Mouse (Mus musculus) adrenal gland, postnatal 4 days (tissue): ENCODE data around the gene Kit. TPM values are rescaled to one million over a fixed set of nuclear protein-coding genes. Genes with fewer than 3 reads are reported as not detected.

ENCODE experiments used
- DNase-seq, 2 experiments: peaks; one replicate each; pipeline ENCODE4 v3.0.0; 2021 to 2022; ENCODE audit warnings: low spot score in 2 of 2, mixed read lengths in 2 of 2
- total RNA-seq, 2 experiments: library from RNA; stranded (reverse); gene quantifications; 2 replicates each; pipeline ENCODE4 v1.2.3; 2021

Kit gene
- total RNA-seq, 2 experiments from 2014 or later: 25.1 to 28.7 TPM

DNA sequence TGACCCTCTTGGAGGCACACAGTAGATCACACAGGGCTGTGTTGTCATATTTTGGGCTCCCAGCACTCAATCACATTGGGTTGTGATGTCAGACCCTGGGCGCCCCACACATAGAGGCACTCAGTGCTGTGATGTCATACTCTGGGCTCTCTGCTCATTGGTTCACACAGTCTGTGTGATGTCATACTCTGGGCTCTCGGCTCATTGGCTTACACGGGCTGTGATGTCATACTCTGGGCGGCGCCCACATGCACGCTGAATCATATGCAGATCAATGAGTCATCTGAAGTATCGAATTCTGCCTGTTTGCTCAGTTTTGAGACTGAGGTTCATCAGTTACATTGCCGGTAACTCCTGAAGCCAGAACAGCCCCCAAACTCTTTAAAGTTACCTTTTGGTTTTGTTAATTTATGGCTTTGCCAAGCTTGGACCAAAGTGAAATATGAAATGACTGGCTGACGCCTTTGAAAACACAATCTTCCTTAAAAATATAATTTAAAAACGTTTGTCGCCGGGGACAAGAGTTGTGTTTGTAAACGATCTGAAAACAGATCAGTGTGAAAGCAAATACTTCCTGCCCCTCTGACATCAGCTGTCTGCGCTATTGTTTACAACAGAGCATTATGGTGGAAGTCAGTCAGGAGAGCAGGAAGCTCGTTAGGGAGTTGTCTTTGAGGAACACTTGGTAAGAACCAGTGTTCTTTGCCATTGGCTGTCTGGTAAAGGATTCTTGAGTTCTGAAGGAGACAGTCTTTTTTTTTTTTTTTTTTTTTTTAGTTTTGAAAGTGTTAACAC, 15.0 kb downstream of the Kit start:
- no peak for DNase-seq

DNA sequence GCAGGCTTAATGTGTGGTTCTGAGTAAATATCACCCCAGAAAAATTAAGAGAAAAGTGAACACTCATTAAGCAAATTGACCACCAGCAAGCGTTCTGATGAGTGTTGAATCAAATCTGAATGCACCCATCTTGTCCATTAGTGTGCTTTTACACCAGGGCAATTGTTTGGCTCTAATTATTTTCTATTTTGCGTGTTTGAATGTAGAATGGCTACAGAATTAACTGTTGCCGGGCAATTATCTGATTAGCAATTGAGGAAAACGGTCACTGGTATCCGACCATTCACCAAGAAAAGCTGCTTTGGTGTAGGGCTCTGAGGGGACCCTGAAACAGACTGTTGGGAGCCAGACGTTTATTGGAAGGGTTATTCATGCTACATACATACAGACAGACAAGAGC, 16.2 kb downstream of the Kit start:
- DNase-seq: no peak

DNA sequence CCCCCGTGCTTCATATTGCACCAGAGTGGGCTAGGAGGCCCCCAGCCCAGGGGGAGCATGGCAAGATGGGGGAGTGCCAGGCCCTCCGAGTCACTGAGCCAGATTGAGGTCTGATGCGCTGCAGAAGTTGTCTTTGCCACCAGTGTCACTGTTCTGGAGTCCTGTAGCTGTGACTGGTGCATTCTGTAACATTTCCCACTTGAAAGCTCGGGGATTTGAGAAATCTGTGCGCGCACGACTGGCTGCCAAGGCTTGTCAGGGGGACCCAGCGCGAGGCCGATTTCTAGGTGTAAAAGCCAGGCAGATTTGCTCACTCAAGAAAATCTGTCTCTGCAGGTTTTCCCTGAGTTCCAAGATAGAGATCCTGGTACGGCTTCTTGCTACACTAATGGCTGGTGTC, 16.9 kb downstream of the Kit start:
- no peak for DNase-seq

DNA sequence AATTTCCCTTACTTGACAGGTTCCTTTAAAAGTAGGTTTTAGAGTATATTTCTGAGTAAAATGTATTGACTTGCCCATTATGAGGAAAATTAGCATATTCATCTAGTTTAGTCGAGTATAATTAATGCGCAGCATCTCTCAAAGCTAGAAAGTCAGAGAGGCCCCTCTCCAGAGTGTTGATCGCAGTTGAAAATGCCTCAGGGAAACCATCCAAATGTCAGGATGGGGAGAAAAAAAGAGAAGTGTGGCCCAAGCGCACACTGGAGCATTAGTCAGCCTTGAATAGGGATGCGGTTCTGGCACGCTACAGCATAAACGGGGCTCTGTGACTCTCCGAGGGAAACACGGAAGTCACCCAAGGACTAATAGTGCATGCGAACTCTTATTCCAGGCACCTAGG, 20.6 kb downstream of the Kit start:
- DNase-seq: no peak

DNA sequence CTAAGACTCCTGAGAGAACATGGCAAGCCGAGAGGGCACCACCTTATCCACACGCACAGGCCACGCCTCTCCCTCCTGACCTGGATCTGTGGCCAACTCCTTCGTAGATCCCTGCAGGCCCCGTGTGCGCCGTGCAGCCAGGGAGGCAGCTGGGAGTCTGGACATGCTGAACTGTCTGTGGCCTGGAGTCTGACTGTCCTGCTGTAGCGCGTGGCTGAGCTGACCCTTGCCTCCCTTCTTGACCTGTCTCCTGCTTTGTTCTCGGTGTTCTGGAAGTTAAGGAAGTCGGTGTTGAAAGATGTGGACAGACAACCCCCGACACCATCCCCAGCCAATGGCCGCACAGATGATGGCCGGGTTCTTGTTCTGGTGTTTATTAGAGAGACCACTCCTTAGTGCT, 21.5 kb downstream of the Kit start:
- no peak for DNase-seq

DNA sequence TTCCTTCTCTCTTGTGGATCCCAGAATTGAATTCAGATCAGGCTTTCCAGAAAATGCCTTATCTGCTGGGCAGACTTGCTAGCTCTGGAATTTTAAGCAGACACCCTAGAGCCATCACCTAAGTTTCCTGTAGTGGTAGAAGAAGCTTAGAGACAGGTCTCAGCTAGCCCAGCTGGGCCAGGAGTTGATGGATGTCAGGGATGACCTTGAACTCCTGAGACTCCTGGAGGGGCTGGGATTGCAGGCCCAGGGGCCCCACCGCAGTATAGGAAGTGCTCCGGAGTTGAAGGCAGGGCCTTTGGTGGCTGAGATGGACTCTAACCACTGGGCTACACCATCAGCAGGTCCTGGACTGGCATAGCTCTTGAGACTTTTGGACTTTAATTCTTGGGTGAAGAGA, 22.6 kb downstream of the Kit start:
- DNase-seq: no peak

DNA sequence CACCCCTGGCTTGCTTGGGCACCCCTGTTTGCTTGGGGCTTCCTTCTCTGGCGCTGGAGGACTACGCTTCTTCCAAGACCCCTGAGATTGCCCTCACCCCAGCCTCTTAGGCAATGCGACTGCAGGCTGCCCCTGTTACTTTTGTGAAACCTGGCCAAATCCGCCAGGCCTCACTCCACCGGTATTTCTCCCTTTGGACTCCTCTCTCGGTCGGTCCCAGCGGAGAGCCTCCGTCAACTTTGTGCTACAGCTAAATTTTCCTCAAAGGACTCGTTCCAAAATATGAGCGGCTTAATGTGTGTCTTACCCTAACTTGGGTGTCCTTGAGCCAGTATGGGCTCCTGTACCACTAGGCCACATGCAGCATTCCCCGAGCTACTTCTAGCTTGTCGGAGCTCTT, 23.8 kb downstream of the Kit start:
- DNase-seq: no peak

DNA sequence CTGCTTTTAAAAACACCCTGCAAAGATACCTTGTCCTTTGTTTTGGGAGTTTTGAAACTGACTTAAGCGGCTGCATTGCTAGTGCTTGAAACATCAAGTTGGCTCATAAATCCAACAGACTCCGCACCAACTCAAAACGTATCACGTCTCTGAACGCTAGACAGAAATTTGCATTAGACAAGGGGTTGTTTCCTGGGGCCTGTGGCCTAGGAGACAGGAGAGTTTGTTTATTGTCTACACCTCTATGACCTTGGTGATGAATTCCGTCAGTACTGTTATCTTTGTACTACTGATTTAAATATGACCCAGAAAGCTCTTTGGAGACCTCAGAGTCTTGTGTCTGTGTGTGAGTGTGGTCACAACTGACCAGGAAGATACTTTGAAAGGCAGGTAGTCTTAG, 25.3 kb downstream of the Kit start:
- DNase-seq: no peak

DNA sequence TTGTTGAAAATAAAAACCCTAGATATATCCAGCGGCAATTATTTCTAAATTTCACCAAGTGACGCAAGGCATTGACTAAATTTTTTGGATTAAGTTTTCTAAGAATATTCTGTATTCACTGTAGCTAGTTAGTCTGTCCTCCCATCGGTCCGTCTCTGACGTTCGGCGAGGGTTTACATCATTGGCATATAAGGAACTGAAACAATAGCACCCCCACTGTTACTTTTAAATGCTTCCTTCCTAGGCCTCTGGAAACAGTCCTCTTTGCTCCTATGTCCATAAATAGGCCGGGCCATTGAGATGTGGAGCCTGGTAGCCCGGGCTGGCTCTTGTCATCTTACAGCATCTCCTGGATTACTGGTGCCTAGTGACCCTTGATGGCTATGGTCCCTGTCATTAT, 29.5 kb downstream of the Kit start:
- no peak for DNase-seq

DNA sequence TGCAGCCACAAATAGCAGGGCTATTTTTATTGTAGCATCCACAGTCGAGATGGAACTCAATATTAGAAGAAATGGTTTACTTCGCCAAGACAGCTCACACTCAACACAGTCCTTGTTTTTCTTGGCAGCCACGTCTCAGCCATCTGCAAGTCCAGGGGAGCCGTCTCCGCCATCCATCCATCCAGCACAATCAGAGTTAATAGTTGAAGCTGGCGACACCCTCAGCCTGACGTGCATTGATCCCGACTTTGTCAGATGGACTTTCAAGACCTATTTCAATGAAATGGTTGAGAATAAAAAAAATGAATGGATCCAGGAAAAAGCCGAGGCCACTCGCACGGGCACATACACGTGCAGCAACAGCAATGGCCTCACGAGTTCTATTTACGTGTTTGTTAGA, 32.2 kb downstream of the Kit start:
- DNase-seq: no peak

DNA sequence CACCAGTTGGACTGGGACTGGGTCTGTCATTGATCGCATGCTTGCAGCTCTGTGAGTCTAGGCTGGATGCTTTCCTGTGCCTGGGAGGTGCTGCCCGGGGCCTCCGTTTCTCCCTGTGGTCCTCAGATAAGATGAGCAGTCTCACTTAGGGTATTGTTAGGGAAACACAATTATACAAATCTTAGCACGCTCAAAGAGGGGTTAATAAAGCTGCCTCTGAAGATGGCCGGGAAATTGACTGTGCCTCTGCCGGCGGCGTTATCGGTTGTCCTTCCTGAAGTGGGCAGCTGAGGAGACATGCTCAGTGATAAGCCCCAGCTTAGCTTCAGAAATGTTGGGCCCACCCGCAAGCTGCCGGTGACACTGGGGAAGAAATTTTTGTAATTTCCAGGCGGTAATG, 33.3 kb downstream of the Kit start:
- no peak for DNase-seq

DNA sequence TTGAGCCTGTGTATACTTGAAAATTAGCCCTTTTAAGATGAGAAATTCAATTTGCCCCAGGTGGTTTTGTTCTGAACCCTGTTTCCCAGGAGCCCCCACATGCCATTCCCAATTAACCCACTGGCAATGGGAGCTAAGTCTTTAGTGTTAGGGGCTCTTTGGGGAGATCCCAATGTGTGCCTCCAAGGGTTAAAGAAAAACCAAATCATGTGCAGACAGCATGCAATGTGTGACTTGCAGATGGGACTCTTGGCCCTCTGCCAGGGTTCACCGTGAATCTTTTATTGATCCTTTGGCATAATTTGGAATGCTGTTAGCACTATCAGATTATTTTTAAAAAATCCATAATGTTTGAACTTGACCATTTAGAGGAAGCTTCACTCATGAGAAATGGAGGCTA, 37.7 kb downstream of the Kit start:
- DNase-seq: no peak

DNA sequence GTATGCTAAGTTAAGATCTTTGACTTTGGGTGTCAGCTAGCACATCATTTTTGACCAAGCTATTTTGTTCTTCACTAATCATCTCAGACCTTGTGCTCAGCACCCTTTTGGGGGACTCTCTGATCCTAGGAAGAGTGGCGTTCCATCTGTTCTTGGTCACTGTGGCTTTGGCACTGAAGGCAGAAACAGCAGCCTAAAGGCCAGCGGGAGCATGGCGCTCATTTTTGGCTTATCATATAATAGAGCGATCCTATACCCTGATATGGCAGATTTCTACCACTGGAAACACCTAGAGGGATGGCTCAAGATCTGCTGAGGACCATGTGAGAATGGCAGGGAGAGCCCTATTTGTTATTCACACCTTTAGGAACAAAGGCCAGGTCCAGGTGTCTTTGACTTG, 38.2 kb downstream of the Kit start:
- no peak for DNase-seq

DNA sequence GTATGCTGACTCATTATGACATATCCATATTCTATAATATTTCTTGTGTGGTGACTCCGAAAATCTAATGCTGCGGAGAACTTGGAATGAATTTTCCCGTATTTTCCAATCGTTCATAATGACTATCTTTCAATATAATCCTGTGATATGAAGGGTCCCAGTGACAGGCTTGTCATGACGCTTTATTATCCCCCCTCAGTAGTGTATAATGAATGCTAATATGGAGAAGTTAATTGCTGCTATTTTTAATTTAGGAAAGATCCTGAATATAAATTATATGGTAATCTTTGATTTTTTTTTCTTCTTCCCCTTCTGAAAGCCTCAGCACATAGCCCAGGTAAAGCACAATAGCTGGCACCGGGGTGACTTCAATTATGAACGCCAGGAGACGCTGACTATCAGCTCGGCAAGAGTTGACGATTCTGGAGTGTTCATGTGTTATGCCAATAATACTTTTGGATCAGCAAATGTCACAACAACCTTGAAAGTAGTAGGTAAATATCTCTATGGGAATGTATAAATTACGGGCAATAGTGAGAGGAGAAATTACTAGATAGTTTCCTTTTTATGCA, 40.4 kb downstream of the Kit start:
- DNase-seq: no peak

DNA sequence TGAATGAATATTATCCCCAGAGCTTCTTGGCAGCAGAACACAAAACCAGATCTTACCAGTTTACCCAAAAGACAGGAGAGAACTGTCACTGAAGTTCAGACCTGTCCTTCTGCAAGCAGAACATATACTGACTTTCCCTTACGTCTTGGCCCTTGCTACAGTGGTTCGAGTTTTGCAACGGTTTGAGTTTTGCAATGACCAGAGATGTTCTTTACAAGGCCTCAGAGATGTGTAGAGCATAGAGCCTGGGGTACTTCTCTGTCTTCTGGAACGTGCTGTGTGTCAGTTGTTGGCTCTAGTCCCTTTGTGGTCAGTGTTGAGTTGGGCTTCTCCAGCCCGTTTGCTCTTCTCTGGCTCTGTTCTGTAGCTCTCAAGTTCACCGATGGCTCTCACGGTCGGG, 40.9 kb downstream of the Kit start:
- DNase-seq: no peak

DNA sequence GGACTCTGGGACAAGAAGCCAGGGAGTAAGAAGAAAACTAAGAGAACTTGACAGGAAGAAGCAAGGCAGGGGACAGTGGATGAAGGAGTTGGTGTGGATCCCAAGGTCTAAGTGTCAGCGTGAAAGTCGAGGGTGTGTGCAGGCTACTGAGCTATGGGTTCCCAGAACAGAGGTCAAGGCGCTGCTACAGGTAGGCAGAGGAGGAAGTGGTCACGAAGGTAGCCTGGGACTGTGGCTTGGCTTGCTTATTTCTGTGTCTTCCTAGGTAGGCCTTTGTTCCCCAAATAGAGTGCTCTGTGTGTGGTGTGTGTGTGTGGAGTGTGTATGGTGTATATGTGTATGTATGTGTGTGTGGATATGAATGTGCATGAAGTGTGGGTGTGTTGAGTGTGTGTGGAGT, 47.7 kb downstream of the Kit start:
- no peak for DNase-seq

DNA sequence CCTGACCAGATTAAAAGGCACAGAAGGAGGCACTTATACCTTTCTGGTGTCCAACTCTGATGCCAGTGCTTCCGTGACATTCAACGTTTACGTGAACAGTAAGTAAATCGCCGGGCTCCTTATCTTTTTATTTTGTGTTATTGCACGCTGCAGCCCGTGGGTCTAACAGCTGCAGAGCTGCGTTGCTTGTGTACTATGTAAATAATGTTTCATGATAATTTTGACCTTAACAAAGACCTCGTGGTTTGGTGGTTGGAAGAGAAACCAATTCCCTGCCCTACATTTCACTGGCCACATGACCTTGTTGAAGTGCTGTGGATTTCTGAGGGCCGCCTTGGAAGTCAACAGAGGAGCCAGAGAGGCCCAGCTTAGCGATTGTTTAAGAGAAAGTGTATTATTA, 48.3 kb downstream of the Kit start:
- DNase-seq: no peak

DNA sequence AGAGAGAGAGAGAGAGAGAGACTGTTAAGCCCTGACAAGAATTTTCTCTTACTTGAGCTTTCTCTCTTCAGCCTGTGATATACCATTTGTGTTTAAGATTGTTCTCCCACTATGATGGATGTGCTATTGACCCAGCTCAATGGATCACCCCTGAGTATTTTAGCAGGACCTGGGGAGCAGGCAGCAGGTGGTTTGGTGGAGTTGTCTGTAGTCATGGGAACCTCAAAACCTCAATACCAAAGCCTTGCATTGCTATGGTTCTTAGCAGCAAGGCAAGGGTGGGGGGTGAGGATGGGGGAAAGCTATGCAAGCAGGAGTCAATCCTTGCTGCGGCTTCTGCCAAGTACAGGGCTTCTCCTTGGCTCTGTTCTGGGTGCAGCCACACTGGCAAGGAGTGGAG, 48.8 kb downstream of the Kit start:
- DNase-seq: no peak

DNA sequence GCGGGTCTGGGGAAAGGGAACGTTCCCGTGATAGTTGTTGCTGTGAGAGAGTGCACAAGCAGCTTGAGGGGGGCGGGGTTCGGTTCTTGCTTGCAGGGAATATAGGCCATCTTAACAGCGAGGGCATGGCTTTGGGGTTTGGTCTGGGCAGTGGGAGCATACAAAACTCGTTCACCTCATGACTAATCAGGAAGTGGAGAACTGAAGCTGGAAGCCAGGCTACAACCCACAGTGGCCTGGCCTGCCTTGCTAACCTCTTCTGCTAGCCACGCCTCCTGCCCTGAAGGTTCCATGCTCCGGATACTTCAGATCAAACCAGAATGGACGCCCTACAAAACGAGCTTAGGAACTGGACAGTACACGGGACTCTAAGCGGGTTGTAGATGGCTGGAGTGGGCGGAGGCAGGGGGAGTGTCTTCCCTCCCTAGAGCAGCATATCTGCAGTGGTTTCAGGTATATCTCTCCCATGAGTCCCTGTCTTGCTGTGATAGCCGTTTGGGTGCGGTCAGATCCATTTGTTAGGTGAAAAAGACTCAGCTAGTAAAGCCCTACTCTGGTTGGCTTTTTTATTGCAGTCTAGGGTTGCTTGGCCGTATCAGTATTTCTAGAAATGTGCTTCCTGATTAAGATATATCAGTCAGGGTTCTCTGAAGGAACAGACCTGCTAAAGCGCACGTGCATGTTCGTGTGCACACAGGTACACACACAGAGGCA, 49.4 kb downstream of the Kit start:
- no peak for DNase-seq

DNA sequence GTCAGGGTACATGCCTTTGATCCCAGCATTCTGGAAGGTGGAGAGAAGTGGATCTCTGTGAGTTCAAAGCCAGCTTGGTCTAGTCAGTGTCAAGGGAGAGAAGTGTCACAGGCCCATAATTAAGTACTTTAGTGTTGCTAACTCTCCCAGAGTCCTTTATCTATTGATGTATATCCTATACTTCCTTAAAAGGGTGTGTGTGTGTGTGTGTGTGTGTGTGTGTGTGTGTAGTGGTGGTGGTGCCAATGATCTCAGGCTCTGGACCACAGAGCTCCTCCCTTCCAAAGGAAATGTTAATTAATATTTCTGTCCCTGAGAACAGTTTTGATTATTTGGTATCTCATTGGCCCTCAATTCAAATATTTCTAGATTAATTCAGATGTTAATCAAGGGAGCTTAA, 50.3 kb downstream of the Kit start:
- no peak for DNase-seq

DNA sequence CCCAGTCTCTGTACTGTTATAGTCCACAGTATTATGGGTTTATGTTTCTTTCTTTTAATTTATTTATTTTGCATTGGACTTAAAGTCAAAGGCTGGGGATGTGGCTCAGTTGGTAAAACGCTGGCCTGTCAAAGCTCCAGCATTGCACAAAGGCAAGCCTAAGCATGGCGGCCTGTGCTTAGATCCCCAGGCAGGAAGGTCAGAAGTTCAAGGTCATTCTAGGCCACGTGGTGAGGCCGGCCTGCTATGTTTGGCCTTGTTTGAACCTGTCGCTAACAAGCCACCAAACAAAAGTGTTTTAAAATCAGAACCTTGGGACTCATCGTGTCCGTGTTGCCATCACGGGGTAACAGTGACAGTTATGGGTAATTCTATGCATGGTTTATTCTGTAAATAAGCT, 51.6 kb downstream of the Kit start:
- DNase-seq: no peak

DNA sequence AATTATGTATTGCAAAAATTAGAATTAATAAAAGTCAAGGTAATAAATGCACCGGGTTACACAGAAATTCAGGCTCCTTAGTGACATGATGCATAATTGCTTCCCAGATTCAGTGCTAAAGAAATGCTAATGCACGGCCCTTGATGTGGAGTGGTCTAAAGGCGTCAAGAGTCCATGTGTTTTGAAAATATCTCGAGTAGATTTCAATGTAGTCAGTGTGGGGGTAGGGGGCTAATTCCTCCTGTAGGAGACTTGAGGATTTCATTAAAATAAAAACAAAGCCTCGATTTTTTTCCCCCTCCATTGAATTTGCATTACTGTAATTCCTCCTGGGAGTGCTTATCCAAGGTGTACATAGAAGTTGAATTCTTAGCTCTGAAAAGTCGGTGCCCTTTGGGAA, 52.0 kb downstream of the Kit start:
- DNase-seq: no peak

DNA sequence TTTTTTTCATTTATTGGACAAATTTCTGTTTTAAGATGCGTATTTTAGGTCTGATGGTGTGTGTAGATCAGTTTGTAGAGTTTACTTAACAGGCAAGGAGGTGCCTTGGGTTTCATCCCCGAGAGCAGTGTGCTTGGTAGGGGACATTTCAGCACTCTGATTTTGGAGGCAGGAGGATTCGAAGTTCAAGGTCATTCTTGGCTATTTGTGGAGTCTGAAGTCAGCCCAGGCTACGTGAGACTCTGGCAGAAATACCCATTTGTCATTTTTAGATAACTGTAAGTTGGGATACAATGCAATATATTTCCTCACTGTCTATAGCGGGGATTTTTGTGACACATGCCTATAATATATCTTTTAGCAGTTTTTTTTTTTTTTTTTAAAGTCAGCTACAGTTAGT, 57.5 kb downstream of the Kit start:
- DNase-seq: no peak
